Mouse (Mus musculus): Measurements from ENCODE around the gene BC017158. TPM values are rescaled to one million over a fixed set of nuclear protein-coding genes. Genes with fewer than 3 reads are reported as not detected.

BC017158 gene
- total RNA-seq, 2 experiments from 2014 or later = 24.6 to 29.3 TPM

- DNase-seq = no peak
Observed at GRCm38 (mm10) chr7:128234796-128235195, 63.2 kb downstream of the BC017158 start.

DNA sequence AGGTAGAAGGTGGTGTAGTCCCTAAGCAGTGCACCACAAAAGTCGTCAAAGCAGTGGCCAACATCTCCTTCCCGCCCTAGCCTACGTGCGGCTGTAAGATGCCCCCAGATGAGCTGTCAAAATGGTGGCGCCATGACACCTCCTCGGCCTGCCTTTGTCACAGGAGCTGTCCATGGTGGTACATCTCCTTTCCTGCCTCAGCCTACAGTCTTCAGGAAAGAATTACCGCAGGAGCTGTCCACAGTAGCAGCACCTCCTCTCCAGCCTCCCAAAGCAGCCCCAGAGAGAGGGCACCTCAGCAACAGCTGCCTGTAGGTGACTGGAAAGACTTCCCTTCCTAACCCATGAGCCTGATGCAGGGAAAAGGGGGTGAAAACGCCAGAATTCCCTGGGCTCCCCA is 66.2 kb downstream of the BC017158 start:
- DNase-seq = no peak

Small RNA genes within 50 kb of the gene (microRNA-seq; reads per million reads assigned to microRNA genes)
- not detected for gene Mir3103

Other genes with a start within 250 kb of the BC017158 start
- gene Itgam, start 235.5 kb downstream of the BC017158 start, total RNA-seq (2021) = 1 to 10 TPM; 5.4 to 5.9 TPM
- gene Gm49368, start 235.5 kb downstream of the BC017158 start, total RNA-seq (2021) = under 1 TPM in 1 of 2 experiments, not detected in 1; 0.09 TPM
- 1 to 10 TPM in 1 of 2 experiments, under 1 TPM in 1; 0.54 to 1.5 TPM for gene Itgax, start 168.6 kb downstream of the BC017158 start, total RNA-seq (2021)
- under 1 TPM; 0.57 to 0.91 TPM for gene Itgad, start 143.8 kb downstream of the BC017158 start, total RNA-seq (2021)
- 100 to 1,000 TPM in 1 of 2 experiments, 10 to 100 TPM in 1; 25.0 to 167 TPM for gene Cox6a2, start 91.8 kb downstream of the BC017158 start, total RNA-seq (2021)
- 10 to 100 TPM; 17.0 to 18.8 TPM for gene Armc5, start 60.8 kb downstream of the BC017158 start, total RNA-seq (2021)
- gene 9130023H24Rik, start 60.1 kb downstream of the BC017158 start, total RNA-seq (2021) = 1 to 10 TPM; 6.5 to 6.6 TPM
- 10 to 100 TPM; 28.6 to 32.5 TPM for gene Tgfb1i1, start 51.4 kb downstream of the BC017158 start, total RNA-seq (2021)
- under 1 TPM in 1 of 2 experiments, not detected in 1; 0.27 TPM for gene Slc5a2, start 32.5 kb downstream of the BC017158 start, total RNA-seq (2021)
- 10 to 100 TPM; 13.4 to 14.2 TPM for gene Rgs10, start 120.6 kb upstream of the BC017158 start, total RNA-seq (2021)
- gene Tial1, start 163.5 kb upstream of the BC017158 start, total RNA-seq (2021) = 10 to 100 TPM; 77.5 to 92.0 TPM
- gene Bag3, start 225.4 kb upstream of the BC017158 start, total RNA-seq (2021) = 100 to 1,000 TPM in 1 of 2 experiments, 10 to 100 TPM in 1; 77.1 to 125 TPM